Mouse (Mus musculus) hindbrain, postnatal 0 days (tissue): ENCODE measurements around the gene Gpc5. TPM values are rescaled to one million over a fixed set of nuclear protein-coding genes. Genes with fewer than 3 reads are reported as not detected.

Source experiments
- ATAC-seq: fragments of 200-750 bp; cut with Nextera tagmentation; 2 replicates; pipeline ENCODE4 v1.8.0; 2017; ENCODE audit warnings: mild to moderate bottlenecking, moderate TSS enrichment, moderate library complexity
- DNase-seq: peaks from one replicate; pipeline ENCODE4 v3.0.0-alpha.2; 2015; ENCODE audit warnings: low spot score
- H3K27ac ChIP-seq: fragments of 300-500 bp; sonication (generic); 2 replicates; pipeline ENCODE4 v1.5.1; 2014; ENCODE audit warnings: mild to moderate bottlenecking
- H3K27me3 ChIP-seq: fragments of 300-500 bp; sonication (generic); 2 replicates; pipeline ENCODE4 v1.6.1; 2014; ENCODE audit warnings: low read length, mixed read lengths; ENCODE audit not compliant: insufficient read depth
- H3K36me3 ChIP-seq: fragments of 300-500 bp; sonication (generic); 2 replicates; pipeline ENCODE4 v1.6.1; 2014; ENCODE audit warnings: low read length, mixed read lengths; ENCODE audit not compliant: insufficient read depth
- H3K4me1 ChIP-seq: fragments of 300-500 bp; sonication (generic); 2 replicates; pipeline ENCODE4 v1.6.1; 2014; ENCODE audit warnings: antibody characterized with exemption, low read length, mixed read lengths; ENCODE audit not compliant: insufficient read depth
- H3K4me2 ChIP-seq: fragments of 300-500 bp; sonication (generic); 2 replicates; pipeline ENCODE4 v1.6.1; 2014; ENCODE audit warnings: low read depth, mild to moderate bottlenecking, low read length, moderate library complexity, mixed read lengths
- H3K4me3 ChIP-seq: fragments of 300-500 bp; sonication (generic); 2 replicates; pipeline ENCODE4 v1.5.1; 2014; ENCODE audit warnings: low read length
- H3K9ac ChIP-seq: fragments of 300-500 bp; sonication (generic); replicated peaks from 2 replicates; pipeline ENCODE4 v1.6.1; 2014; ENCODE audit warnings: mild to moderate bottlenecking, low read length, moderate library complexity, mixed read lengths
- H3K9me3 ChIP-seq: fragments of 300-500 bp; sonication (generic); 2 replicates; pipeline ENCODE4 v1.6.1; 2016; ENCODE audit warnings: low read length, mixed read lengths
- CTCF ChIP-seq: IDR thresholded peaks from 2 replicates; pipeline ENCODE4 v1.5.1; 2016; ENCODE audit warnings: antibody characterized with exemption, control low read depth, low read depth
- WGBS: fragments of 180-500 bp; shearing (Covaris S2); extraction: QIAGEN DNeasy Blood & Tissue Kit; methylation state at CpG from one replicate; pipeline ENCODE4 v1.1.7; 2014; 5-methylcytosine and 5-hydroxymethylcytosine counted together
- polyA plus RNA-seq: library from polyadenylated mRNA; unstranded; fragments of >200 nt; fragmentation: Nextera tagmentation; extraction: Ambion mirVana; gene quantifications from 2 replicates; pipeline ENCODE4 v1.2.1, GENCODE M21; 2015
- total RNA-seq: library from RNA; depleted of rRNA; stranded (reverse); fragments of >200 nt; gene quantifications from 2 replicates; pipeline ENCODE4 v1.2.3, GENCODE M21; 2014

Gene Gpc5
- total and polyA plus RNA-seq, 2 experiments from 2014 or later: 17.4 to 25.6 TPM

- 30% methylated on average over 6 of the region's 6 CpGs for WGBS
- peak; percentile 92 for TF ChIP-seq CTCF
- Histone ChIP-seq H3K4me1 (no peaks in the 10 kb centered on the region), H3K9me3 (no peaks in the 10 kb centered on the region), H3K27me3 (no peaks in the 10 kb centered on the region), H3K36me3 (no peaks in the 10 kb centered on the region), H3K4me3 (no peak overlapping the region), H3K9ac (no peak overlapping the region), H3K27ac (no peak overlapping the region), H3K4me2 (no peak overlapping the region)
- ATAC-seq (peak; percentile 84; the same call in 1 of the 2 replicates), DNase-seq (peak; percentile 83)
Observed at GRCm38 (mm10) chr14:115070534-115070933, 21.5 kb upstream of the Gpc5 start.

GRCm38 (mm10) chr14:115077340-115077739 lies 14.7 kb upstream of the Gpc5 start:
- H3K9ac ChIP-seq: no peak overlapping the region
- 40% methylated on average over 9 of the region's 9 CpGs for WGBS
- no peak overlapping the region for H3K27ac ChIP-seq
- no peak overlapping the region for H3K4me2 ChIP-seq
- ATAC-seq (no peak), DNase-seq (no peak)
- TF ChIP-seq CTCF: no peak
- H3K4me1 ChIP-seq: no peaks in the 10 kb centered on the region
- no peak overlapping the region for H3K4me3 ChIP-seq
- H3K27me3 ChIP-seq: no peaks in the 10 kb centered on the region
- H3K36me3 ChIP-seq: no peaks in the 10 kb centered on the region
- no peaks in the 10 kb centered on the region for H3K9me3 ChIP-seq

GRCm38 (mm10) chr14:115078064-115078463 lies 14.0 kb upstream of the Gpc5 start:
- no peak overlapping the region for H3K9ac ChIP-seq
- H3K36me3 ChIP-seq: no peaks in the 10 kb centered on the region
- H3K9me3 ChIP-seq: no peaks in the 10 kb centered on the region
- H3K4me3 ChIP-seq: no peak overlapping the region
- no peak overlapping the region for H3K4me2 ChIP-seq
- ATAC-seq: no peak
- no peak overlapping the region for H3K27ac ChIP-seq
- DNase-seq: no peak
- WGBS: 93% methylated on average over 7 of the region's 7 CpGs
- no peaks in the 10 kb centered on the region for H3K27me3 ChIP-seq
- TF ChIP-seq CTCF: no peak
- H3K4me1 ChIP-seq: no peaks in the 10 kb centered on the region

GRCm38 (mm10) chr14:115081728-115082502 lies 10.1 kb upstream of the Gpc5 start:
- Histone ChIP-seq H3K9me3 (no peaks in the 10 kb centered on the region), H3K27ac (no peak overlapping the region), H3K27me3 (no peaks in the 10 kb centered on the region), H3K36me3 (no peaks in the 10 kb centered on the region), H3K4me3 (no peak overlapping the region), H3K4me1 (no peaks in the 10 kb centered on the region), H3K4me2 (no peak overlapping the region), H3K9ac (no peak overlapping the region)
- no peak for TF ChIP-seq CTCF
- 66% methylated on average over 12 of the region's 12 CpGs for WGBS
- ATAC-seq (no peak), DNase-seq (peak; percentile 10)

GRCm38 (mm10) chr14:115090516-115090915 lies 1.5 kb upstream of the Gpc5 start:
- no peaks in the 10 kb centered on the region for H3K9me3 ChIP-seq
- H3K4me1 ChIP-seq: no peaks in the 10 kb centered on the region; the same call in 1 of the 2 replicates
- H3K4me3 ChIP-seq: no peak overlapping the region
- no peak overlapping the region for H3K27ac ChIP-seq
- ATAC-seq (no peak), DNase-seq (no peak)
- H3K4me2 ChIP-seq: no peak overlapping the region
- H3K9ac ChIP-seq: no peak overlapping the region
- H3K36me3 ChIP-seq: no peaks in the 10 kb centered on the region
- no peak for TF ChIP-seq CTCF
- peaks cover 5% of the 10 kb centered on the region; the same call in 1 of the 2 replicates for H3K27me3 ChIP-seq
- 92% methylated on average over 4 of the region's 4 CpGs for WGBS

- TF ChIP-seq CTCF: no peak
- H3K4me2 ChIP-seq: peak overlapping the region; percentile 96
- ATAC-seq: peak; percentile 68
- H3K9me3 ChIP-seq: no peaks in the 10 kb centered on the region
- H3K9ac ChIP-seq: peak overlapping the region; percentile 61
- WGBS: under 1% methylated on average over 32 of the region's 33 CpGs
- peaks cover 5% of the 10 kb centered on the region; the same call in 1 of the 2 replicates for H3K27me3 ChIP-seq
- H3K4me3 ChIP-seq: peak overlapping the region; percentile 68
- H3K27ac ChIP-seq: no peak overlapping the region
- DNase-seq: peak; percentile 26
- no peaks in the 10 kb centered on the region for H3K36me3 ChIP-seq
- no peaks in the 10 kb centered on the region; the same call in 1 of the 2 replicates for H3K4me1 ChIP-seq
Observed at GRCm38 (mm10) chr14:115092510-115092909, 495 bp downstream of the Gpc5 start.

- ATAC-seq: no peak
- H3K27me3 ChIP-seq: peaks cover 5% of the 10 kb centered on the region; the same call in 1 of the 2 replicates
- peak overlapping the region; percentile 68 for H3K4me3 ChIP-seq
- H3K27ac ChIP-seq: no peak overlapping the region
- no peak for DNase-seq
- no peaks in the 10 kb centered on the region; the same call in 1 of the 2 replicates for H3K4me1 ChIP-seq
- H3K9me3 ChIP-seq: no peaks in the 10 kb centered on the region
- H3K4me2 ChIP-seq: peak overlapping the region; percentile 96
- WGBS: 23% methylated on average over 6 of the region's 6 CpGs
- H3K36me3 ChIP-seq: no peaks in the 10 kb centered on the region
- no peak for TF ChIP-seq CTCF
- H3K9ac ChIP-seq: 0 out of 2 replicates have a peak overlapping the region, but pooled peaks have one; percentile 61
Observed at GRCm38 (mm10) chr14:115092952-115093351, 937 bp downstream of the Gpc5 start.
